Mouse (Mus musculus) thymus, adult 2 months (tissue): ENCODE data around the gene Cyp2t4.
A peak's percentile ranks its signal among the peaks of the same experiment; 100 is the strongest.

Source experiments
- CTCF ChIP-seq: fragments of 200-500 bp; IDR thresholded peaks from 2 replicates; pipeline ENCODE4 v1.5.1; 2012; ENCODE audit warnings: mild to moderate bottlenecking, control low read depth, low read length, moderate library complexity, borderline replicate concordance; ENCODE audit not compliant: control insufficient read depth, poor library complexity, insufficient read depth; ENCODE audit errors: extremely low read depth
- POLR2A ChIP-seq: fragments of 200-500 bp; IDR thresholded peaks from 2 replicates; pipeline ENCODE4 v1.6.1; 2012; ENCODE audit warnings: mild to moderate bottlenecking, low read length, control low read depth, moderate library complexity; ENCODE audit not compliant: control insufficient read depth, poor library complexity, insufficient read depth; ENCODE audit errors: extremely low read depth

DNA sequence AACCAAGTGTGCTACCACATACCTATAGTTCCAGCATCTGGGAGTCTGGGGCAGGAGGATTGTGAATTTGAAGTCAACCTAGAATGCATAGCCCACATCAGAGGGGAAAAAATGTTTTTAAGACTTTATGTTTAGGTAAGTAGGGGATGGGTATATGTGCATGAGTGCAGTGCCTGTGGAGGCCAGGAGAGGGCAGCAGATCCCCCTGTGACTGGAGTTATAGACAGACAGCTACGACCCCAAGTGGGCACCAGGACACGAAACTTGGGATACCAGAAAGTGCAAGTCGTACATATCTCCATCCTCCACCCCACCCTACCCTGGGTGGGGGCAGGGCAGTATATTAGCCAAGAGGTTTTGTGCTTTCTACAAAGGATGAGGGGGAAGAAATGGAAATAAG is 31.4 kb downstream of the Cyp2t4 start:
- TF ChIP-seq CTCF = peak; percentile 63; the same call in 1 of the 2 replicates
- TF ChIP-seq POLR2A = no peak
